Mouse (Mus musculus) megakaryocyte, embryonic 14.5 days (primary cell): Measurements from ENCODE around the gene Ncor2. TPM values are rescaled to one million over a fixed set of nuclear protein-coding genes. Genes with fewer than 3 reads are reported as not detected.

Source experiments
- H3K27me3 ChIP-seq: replicated peaks from 2 replicates; pipeline ENCODE3; 2012; ENCODE audit warnings: inconsistent platforms
- H3K36me3 ChIP-seq: replicated peaks from 2 replicates; pipeline ENCODE3; 2012; ENCODE audit warnings: low read length, inconsistent platforms, mixed read lengths
- H3K4me1 ChIP-seq: 2 replicates; pipeline ENCODE4 v1.6.1; 2012; ENCODE audit warnings: inconsistent platforms
- H3K4me3 ChIP-seq: replicated peaks from 2 replicates; pipeline ENCODE3; 2012; ENCODE audit warnings: moderate library complexity, mild to moderate bottlenecking, inconsistent platforms
- H3K9me3 ChIP-seq: 2 replicates; pipeline ENCODE4 v1.6.1; 2012; ENCODE audit warnings: inconsistent platforms
- FLI1 ChIP-seq: IDR thresholded peaks from 2 replicates; pipeline ENCODE4 v1.6.1; 2012; ENCODE audit warnings: low read length, inconsistent platforms, mixed read lengths
- GATA1 ChIP-seq: IDR thresholded peaks from 3 replicates; pipeline ENCODE4 v1.6.1; 2012; ENCODE audit warnings: mixed read lengths, low read length, inconsistent platforms, borderline replicate concordance
- polyA plus RNA-seq: library from polyadenylated mRNA; stranded (reverse); fragments of >175 nt; gene quantifications from 2 replicates; pipeline ENCODE4 v1.2.3, GENCODE M21; 2012; ENCODE audit warnings: low replicate concordance; ENCODE audit not compliant: insufficient read depth

The Ncor2 gene
- polyA plus RNA-seq, 1 experiment, result 109 TPM

GRCm38 (mm10) chr5:125085097-125085617 is 93.9 kb downstream of the Ncor2 start:
- Histone ChIP-seq H3K27me3 (peaks cover 30% of the 10 kb centered on the region), H3K4me3 (no peak overlapping the region), H3K9me3 (peaks cover 8% of the 10 kb centered on the region), H3K36me3 (peaks cover 100% of the 10 kb centered on the region), H3K4me1 (peaks cover 45% of the 10 kb centered on the region)
- no peak for TF ChIP-seq GATA1
- no peak for TF ChIP-seq FLI1

GRCm38 (mm10) chr5:125083674-125084073 is 95.3 kb downstream of the Ncor2 start:
- no peak for TF ChIP-seq GATA1
- TF ChIP-seq FLI1, result no peak
- H3K27me3 ChIP-seq, result peaks cover 24% of the 10 kb centered on the region
- no peak overlapping the region for H3K4me3 ChIP-seq
- no peaks in the 10 kb centered on the region for H3K9me3 ChIP-seq
- peaks cover 98% of the 10 kb centered on the region for H3K36me3 ChIP-seq
- peaks cover 35% of the 10 kb centered on the region for H3K4me1 ChIP-seq

- H3K36me3 ChIP-seq, result peaks cover 98% of the 10 kb centered on the region
- H3K9me3 ChIP-seq, result no peaks in the 10 kb centered on the region
- peaks cover 27% of the 10 kb centered on the region for H3K27me3 ChIP-seq
- H3K4me3 ChIP-seq, result no peak overlapping the region
- no peak for TF ChIP-seq GATA1
- no peak for TF ChIP-seq FLI1
- peaks cover 37% of the 10 kb centered on the region for H3K4me1 ChIP-seq
These were observed 97.5 kb downstream of the Ncor2 start for GRCm38 (mm10) chr5:125081318-125082101.

GRCm38 (mm10) chr5:125080787-125081317 is 98.2 kb downstream of the Ncor2 start:
- peaks cover 23% of the 10 kb centered on the region for H3K27me3 ChIP-seq
- no peak for TF ChIP-seq GATA1
- H3K4me1 ChIP-seq, result peaks cover 42% of the 10 kb centered on the region
- peaks cover 98% of the 10 kb centered on the region for H3K36me3 ChIP-seq
- no peaks in the 10 kb centered on the region for H3K9me3 ChIP-seq
- no peak overlapping the region for H3K4me3 ChIP-seq

- H3K27me3 ChIP-seq, result peaks cover 21% of the 10 kb centered on the region
- H3K4me1 ChIP-seq, result peaks cover 45% of the 10 kb centered on the region
- H3K36me3 ChIP-seq, result peaks cover 98% of the 10 kb centered on the region
- TF ChIP-seq FLI1, result no peak
- H3K4me3 ChIP-seq, result no peak overlapping the region
- no peaks in the 10 kb centered on the region for H3K9me3 ChIP-seq
These were observed 98.7 kb downstream of the Ncor2 start for GRCm38 (mm10) chr5:125080352-125080751.

GRCm38 (mm10) chr5:125078220-125078619 is 100.8 kb downstream of the Ncor2 start:
- no peaks in the 10 kb centered on the region for H3K9me3 ChIP-seq

GRCm38 (mm10) chr5:125076183-125076582 is 102.8 kb downstream of the Ncor2 start:
- no peaks in the 10 kb centered on the region for H3K9me3 ChIP-seq
- peaks cover 75% of the 10 kb centered on the region for H3K4me1 ChIP-seq
- TF ChIP-seq FLI1 (no peak), GATA1 (no peak)
- no peak overlapping the region for H3K4me3 ChIP-seq
- peaks cover 13% of the 10 kb centered on the region for H3K27me3 ChIP-seq
- H3K36me3 ChIP-seq, result peaks cover 85% of the 10 kb centered on the region

More at GRCm38 (mm10) chr5:125078220-125078619, 100.8 kb downstream of the Ncor2 start:
- Histone ChIP-seq H3K27me3 (peaks cover 13% of the 10 kb centered on the region), H3K4me1 (peaks cover 66% of the 10 kb centered on the region), H3K36me3 (peaks cover 96% of the 10 kb centered on the region), H3K4me3 (no peak overlapping the region)
- TF ChIP-seq GATA1 (no peak), FLI1 (no peak)

GRCm38 (mm10) chr5:125074571-125075171 is 104.3 kb downstream of the Ncor2 start:
- Histone ChIP-seq H3K36me3 (peaks cover 83% of the 10 kb centered on the region), H3K9me3 (no peaks in the 10 kb centered on the region), H3K4me1 (peaks cover 81% of the 10 kb centered on the region)

GRCm38 (mm10) chr5:125073896-125074295 is 105.1 kb downstream of the Ncor2 start:
- H3K9me3 ChIP-seq, result no peaks in the 10 kb centered on the region
- peaks cover 83% of the 10 kb centered on the region for H3K4me1 ChIP-seq
- H3K36me3 ChIP-seq, result peaks cover 84% of the 10 kb centered on the region
- no peak for TF ChIP-seq FLI1
- TF ChIP-seq GATA1, result no peak
- H3K4me3 ChIP-seq, result peak overlapping the region; percentile 38
- H3K27me3 ChIP-seq, result peaks cover 19% of the 10 kb centered on the region

More at GRCm38 (mm10) chr5:125074571-125075171, 104.3 kb downstream of the Ncor2 start:
- Histone ChIP-seq H3K27me3 (peaks cover 15% of the 10 kb centered on the region), H3K4me3 (no peak overlapping the region)
- TF ChIP-seq FLI1, result no peak
- TF ChIP-seq GATA1, result no peak

- Histone ChIP-seq H3K9me3 (no peaks in the 10 kb centered on the region), H3K27me3 (peaks cover 21% of the 10 kb centered on the region), H3K36me3 (peaks cover 84% of the 10 kb centered on the region), H3K4me1 (peaks cover 85% of the 10 kb centered on the region), H3K4me3 (no peak overlapping the region)
- no peak for TF ChIP-seq FLI1
- no peak for TF ChIP-seq GATA1
These were observed 105.7 kb downstream of the Ncor2 start for GRCm38 (mm10) chr5:125073335-125073734.
